Mouse (Mus musculus) granulocyte monocyte progenitor cell, adult 5-6 weeks (primary cell): ENCODE results near the gene Mthfd1l. TPM values are rescaled to one million over a fixed set of nuclear protein-coding genes. Genes with fewer than 3 reads are reported as not detected.
A peak's percentile ranks its signal among the peaks of the same experiment; 100 is the strongest.

Experiments
- ATAC-seq: replicated peaks from 2 replicates; pipeline ENCODE4 v1.8.0; 2016; ENCODE audit warnings: mild to moderate bottlenecking, moderate TSS enrichment, inconsistent platforms; ENCODE audit not compliant: poor library complexity, severe bottlenecking
- total RNA-seq, 2 experiments: library from RNA; stranded (forward) in 1 of 2; stranded (reverse) in 1 of 2; fragments of 200-712, 200-1000 nt in 1 of 2; fragments of >200 nt in 1 of 2; fragmentation: Nextera tagmentation in 1 of 2; gene quantifications; 2 replicates each; pipeline ENCODE4 v1.2.3; 2014 to 2017

The Mthfd1l gene
- total RNA-seq, 2 experiments from 2014 or later: 50.0 to 111 TPM

- no peak for ATAC-seq
Measured at GRCm38 (mm10) chr10:4179049-4179790, 206.3 kb downstream of the Mthfd1l start.

GRCm38 (mm10) chr10:4181953-4182352 lies 209.0 kb downstream of the Mthfd1l start:
- ATAC-seq: no peak

GRCm38 (mm10) chr10:4182406-4182805 lies 209.5 kb downstream of the Mthfd1l start:
- peak; percentile 87 for ATAC-seq

DNA sequence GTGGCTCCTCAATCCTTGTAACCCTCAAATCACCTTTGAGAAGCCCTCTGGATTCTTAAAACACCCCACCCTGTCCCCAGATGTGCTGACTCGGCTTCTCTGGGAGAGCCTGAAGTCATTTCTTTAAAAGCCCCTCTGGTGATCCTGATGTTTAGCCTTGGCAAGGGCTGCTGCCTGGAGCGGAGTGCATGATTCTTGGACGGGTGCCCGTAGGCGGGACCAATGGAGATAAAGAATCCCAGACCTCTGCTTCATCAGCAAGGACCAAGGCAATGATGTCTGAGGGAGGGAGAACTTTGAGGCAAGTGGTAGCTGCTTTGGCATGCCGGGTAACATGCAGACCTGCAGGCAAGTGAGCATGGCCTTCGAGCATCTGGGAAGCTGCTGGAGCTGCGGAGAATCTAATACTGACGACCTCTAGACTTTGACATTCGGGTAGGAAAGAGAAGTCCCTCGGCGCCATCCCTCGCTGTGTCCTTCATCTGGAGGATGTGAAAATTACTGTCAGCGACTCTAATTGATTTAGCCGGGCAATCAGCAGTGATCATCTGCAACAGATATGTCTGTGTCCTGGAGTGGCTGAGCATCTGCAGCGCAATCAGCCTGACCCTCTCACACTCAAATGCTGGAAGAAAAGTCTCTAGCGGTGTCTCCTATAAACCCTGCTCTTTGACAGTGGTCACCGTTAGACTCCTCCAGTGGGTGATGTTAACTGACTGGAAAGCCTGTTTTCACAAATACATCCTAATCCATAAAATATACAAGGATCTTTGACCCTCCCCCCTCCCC lies 215.9 kb downstream of the Mthfd1l start:
- no peak for ATAC-seq

DNA sequence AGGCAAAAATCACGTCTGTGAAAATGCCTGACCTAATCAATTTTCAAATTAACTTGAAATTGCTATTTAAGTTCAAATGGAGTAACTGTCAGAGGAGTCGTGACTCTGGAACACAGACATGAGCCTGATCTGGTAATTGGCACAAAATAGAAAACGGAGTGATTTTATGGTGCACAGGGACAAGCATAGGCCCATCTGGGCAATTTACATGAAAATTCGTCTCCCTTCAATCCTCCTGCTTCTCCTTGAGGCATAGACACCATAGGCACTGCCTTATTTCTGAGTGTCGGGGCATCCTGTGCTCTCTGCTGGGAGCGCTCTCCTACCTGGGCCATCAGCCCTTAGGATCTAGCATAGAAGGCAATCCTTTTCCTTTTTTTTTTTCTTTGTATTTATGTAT lies 216.5 kb downstream of the Mthfd1l start:
- ATAC-seq: no peak

GRCm38 (mm10) chr10:4198978-4199377 lies 226.1 kb downstream of the Mthfd1l start:
- ATAC-seq: no peak

DNA sequence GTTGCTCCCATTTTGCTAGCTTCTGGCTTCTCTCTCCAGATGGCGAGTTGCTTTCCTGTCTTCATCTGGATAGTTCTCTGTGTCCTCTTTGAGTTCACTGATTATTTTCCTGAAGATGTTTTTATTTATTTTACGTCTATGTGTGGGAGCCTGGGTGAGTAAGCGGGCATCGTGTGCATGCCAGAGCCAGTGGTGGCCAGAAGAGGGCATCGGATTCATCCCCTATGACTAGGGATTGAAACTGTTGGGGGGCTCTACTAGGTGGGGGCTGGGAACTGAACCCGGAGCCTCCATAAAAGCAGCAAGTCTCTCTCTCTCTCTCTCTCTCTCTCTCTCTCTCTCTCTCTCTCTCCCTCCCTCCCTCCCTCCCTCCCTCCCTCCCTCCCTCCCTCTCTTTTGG lies 227.0 kb downstream of the Mthfd1l start:
- ATAC-seq: no peak

GRCm38 (mm10) chr10:4200546-4201104 lies 227.7 kb downstream of the Mthfd1l start:
- ATAC-seq: no peak

DNA sequence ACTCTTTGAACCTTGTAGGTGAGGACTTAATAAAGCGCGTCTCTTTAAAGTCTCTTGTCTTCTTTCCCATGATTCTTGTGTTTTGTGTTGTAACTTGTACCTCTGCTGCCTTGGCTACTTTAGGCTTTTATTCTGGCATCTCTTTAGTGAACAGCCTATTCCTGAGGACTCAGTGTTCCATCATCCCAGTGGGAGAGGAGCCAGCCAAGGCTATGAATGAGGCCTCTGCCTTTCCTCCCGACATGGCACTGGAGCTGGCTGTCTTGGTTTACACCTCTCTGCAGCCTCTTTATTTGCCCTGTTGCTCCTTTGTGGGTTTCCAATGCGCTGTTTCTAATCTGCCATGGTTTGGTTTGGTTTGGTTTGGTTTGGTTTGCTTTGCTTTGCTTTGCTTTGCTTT lies 228.2 kb downstream of the Mthfd1l start:
- no peak for ATAC-seq

DNA sequence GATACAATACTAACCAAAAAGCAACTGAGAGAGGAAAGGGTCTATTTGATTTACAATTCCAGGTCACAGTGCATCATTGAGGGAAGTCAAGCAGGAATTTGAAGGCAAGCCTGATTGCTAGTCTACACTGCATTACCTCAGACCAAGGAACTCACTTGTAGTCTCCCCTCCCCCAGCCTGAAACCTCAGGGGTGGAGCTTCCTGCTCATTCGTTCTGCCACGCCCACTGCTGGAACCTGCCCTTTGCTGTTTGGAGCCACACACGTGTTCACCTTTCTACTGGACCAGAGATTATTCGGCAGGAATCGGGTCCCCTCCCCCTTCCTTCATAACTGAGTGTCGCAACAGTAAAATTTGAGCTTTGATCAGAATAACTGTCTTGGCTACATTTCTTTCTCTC lies 230.7 kb downstream of the Mthfd1l start:
- ATAC-seq: peak; percentile 35; the same call in 1 of the 2 replicates

DNA sequence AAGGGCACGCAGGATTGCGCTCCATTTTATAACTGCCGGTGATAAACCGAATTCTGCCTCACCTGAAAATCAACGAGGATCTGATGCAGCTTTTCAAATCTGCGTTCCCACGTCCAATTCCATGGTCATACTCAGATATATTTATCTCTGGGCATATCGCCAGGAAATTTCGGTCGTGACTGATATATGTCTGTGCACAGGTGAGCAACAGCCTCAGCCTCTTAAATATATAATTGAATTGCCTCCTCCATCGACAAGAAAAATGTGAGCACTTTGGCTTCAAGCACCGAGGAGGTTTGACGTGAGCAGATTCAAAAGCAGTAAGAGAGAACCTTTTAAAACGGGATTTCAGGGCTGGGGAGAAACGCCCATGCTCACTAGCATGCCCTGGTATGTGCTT lies 236.1 kb downstream of the Mthfd1l start:
- no peak for ATAC-seq

DNA sequence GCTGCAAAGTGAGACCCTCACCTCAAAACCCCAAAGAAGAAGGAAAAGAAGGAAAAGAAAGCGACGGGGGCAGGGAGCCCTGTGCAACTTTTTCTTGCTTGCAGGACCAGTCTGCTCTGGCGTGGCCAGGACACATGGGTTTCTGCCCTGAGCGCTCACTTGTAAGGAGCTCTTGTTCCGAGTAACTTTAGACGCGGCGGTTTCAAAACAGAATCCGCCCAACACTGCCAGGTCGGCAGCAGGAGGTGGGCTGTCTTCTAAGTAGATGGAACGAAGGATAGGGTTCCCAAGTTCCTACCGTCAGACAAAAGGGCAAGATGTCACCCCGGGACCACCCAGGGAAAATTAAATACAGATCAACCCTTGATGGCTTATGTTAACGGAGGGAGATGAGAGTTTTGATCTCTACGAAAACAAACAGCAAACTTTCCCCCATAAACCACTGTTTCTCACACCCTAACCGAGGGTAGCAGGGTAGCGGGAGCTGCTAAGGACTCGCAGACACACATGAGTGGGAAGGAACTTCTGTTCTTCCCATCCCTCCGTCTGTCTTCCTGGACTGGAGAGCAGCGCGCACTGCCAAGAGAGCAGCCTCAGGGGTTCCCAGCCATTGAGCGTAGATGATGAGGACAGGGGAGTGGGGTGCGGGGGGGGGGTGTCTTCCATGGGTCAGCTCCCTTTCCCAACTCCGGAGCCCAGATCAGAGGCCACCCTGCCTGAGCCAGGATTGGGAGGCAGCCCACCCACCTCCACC lies 237.6 kb downstream of the Mthfd1l start:
- ATAC-seq: no peak; the same call in 1 of the 2 replicates

DNA sequence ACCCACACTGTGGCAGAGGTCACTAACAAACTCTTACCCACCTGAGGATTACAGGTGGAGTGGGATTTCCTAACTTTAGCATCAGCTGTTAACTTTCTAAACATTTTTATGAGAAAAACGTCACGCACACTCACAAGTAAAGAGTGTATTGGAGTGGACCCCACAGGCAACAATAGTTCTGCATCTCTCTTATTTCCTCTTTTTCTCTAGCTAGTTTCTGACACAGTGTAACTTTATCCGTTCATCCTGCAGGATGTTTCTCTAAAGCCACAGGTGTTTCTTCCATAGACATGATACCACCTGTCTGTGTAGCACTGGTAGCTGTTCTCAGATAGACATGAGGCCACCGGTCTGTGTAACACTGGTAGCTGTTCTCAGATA lies 238.1 kb downstream of the Mthfd1l start:
- peak; percentile 46; the same call in 1 of the 2 replicates for ATAC-seq

Other genes starting within 250 kb of the Mthfd1l start
- gene Plekhg1, start 232.8 kb upstream of the Mthfd1l start, total RNA-seq (2014; fragmentation: Nextera tagmentation): 0.19 and 3.0 TPM in 2 replicates
- 0.21 and 0.34 TPM in 2 replicates for gene Plekhg1, start 232.8 kb upstream of the Mthfd1l start, total RNA-seq (2017)